Mouse (Mus musculus) testis, adult 2 months (tissue): ENCODE measurements around the gene Trappc3l.

Experiments used
- CTCF ChIP-seq: fragments of 200-500 bp; IDR thresholded peaks from 2 replicates; pipeline ENCODE4 v1.5.1; 2012; ENCODE audit warnings: low read depth, mild to moderate bottlenecking, inconsistent platforms, low read length, moderate library complexity; ENCODE audit not compliant: control insufficient read depth, insufficient read depth, insufficient replicate concordance
- POLR2A ChIP-seq: fragments of 200-500 bp; IDR thresholded peaks from 2 replicates; pipeline ENCODE4 v1.6.1; 2012; ENCODE audit warnings: low read depth, mild to moderate bottlenecking, inconsistent platforms, low read length, moderate library complexity; ENCODE audit not compliant: control insufficient read depth

GRCm38 (mm10) chr10:34155796-34156554 is 118.6 kb downstream of the Trappc3l start:
- no peak for TF ChIP-seq POLR2A
- no peak for TF ChIP-seq CTCF
